Mouse (Mus musculus) cerebellum, postnatal 25 days (tissue): ENCODE results near the gene 4931422A03Rik.

Experiments used
- DNase-seq, 2 experiments: peaks; one replicate each; pipeline ENCODE4 v3.0.0; 2021; ENCODE audit warnings: mixed read lengths in 2 of 2

Gene 4931422A03Rik

DNA sequence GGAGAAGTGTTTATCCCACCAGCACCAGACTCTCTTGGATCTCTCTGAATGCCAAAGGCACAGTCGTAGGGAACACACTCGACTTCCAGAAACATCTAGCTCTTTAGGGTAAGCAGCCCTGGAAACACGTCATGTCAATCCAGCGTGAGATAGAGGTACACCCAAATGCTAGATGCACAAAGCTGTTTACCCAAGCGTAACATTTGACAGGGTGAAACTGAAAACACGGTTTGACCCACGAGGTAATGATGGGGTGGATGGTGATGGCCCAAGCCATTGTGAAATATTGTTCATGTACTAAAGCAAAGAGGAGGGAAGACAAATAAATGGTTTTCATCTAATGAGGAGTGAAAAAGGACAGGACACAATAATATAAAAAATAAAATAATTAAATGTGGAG, 93.9 kb downstream of the 4931422A03Rik start:
- DNase-seq, result no peak

DNA sequence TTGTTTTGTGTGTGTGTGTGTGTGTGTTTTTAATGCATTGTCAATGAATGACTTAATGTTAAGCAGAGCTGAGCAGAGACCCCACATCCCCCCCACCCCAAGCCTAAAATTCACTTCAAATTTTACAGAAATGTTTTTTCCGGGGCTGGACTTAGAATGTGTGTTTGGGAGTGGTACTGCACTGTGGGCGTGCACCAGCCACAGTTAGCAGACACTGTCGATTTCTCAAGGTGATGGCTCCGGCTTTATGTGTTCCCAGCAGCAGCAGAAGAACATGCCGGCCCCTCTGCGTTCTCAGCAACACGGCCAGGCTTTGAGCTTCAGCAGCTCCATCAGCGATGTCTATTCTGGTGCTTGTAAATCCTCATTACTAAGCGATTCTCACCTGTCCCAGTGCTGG, 95.7 kb downstream of the 4931422A03Rik start:
- no peak for DNase-seq

DNA sequence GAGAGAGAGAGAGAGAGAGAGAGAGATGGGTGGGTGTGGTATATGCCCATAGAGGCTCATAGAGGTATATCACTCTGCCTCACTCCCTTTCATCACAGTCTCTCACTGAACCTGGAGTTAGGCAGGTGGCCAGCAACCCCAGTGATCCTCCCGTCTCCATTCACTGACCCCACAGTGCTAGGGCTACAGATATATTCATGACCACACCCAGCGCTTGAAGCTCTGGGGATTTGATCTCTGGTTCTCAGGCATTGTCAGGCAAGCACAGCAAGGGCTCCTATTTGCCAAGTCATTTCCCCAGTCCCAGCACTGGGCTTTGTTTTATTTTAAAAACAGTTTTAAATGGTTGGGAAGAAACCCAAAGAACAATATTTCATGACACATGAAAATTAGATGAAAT, 96.1 kb downstream of the 4931422A03Rik start:
- no peak for DNase-seq

DNA sequence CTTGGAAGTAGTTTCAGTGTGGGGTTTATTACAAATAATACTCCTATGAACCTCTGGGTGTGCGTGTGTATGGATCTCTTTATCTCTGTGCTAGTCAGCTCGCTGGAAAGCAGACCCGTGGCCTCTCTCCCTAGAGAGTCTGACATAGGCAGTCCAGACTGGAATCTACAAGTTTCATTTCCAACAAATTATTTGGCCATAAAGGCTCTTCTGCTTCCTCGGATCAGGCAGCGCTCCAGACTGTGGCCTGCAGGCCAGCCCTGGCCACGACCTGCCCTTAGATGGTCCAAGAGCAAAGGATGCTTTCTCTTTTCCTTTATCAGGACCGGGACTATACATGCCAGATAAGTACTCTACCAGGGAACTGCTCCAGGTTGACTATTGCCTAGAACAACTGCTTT, 96.7 kb downstream of the 4931422A03Rik start:
- DNase-seq, result no peak

DNA sequence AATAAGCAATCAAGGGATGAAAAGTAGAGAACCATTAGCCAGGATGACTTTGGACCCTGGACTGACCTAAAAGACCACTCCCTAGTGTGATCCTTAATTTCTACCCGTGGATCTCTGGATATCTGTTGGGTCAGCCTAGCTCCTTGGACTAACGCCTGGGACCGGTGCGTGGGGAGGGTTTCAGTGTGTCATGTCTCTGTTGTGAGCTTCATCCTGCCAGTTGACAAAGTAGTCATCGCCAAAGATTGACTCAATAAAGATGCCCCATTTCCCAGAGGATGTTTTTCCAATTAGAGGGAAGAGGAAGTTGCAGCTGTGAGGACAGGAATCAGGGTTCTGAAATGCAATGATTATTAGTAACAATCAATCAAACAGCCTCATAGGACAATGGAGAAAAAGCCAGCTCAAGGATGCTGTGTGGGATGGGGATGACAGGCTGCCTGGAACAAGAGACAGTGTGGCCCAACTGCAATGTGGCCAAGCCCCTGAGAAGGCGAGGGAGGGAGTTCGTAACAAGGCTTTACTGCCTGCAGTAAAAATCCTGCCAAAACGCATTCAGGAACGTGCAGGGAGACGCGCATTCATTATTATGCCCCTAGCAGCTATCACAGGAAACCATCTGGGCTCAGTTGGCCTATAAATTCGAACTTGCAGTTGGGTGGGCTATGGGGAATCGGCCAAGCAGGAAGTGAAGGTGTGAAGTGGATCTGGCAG, 97.7 kb downstream of the 4931422A03Rik start:
- no peak for DNase-seq

DNA sequence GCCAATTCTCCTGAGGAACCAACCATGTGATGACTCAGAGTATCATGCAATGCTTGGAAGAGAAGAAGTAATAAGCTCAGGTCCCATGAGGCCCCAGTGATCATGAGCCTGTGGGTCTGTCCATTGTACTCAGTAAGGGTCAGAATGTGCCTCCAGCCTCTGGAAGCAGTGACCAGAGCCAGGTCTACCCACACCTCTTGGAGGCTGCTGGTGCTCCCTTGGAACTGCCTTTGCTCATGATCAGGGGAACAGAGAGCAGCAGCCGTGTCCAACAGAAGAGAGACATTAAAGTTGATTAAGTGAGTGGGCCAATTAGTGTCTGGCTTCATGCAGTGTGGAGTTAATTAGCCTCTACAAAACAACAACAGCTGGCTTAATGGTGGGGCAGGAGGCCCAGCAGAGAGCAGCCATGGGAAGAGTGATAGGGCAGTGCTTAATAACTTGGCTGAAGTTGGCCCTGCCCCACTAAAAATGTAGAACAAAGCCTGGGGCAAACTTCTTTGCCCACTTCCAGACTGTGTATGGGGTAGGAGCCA, 100.5 kb downstream of the 4931422A03Rik start:
- DNase-seq, result no peak

DNA sequence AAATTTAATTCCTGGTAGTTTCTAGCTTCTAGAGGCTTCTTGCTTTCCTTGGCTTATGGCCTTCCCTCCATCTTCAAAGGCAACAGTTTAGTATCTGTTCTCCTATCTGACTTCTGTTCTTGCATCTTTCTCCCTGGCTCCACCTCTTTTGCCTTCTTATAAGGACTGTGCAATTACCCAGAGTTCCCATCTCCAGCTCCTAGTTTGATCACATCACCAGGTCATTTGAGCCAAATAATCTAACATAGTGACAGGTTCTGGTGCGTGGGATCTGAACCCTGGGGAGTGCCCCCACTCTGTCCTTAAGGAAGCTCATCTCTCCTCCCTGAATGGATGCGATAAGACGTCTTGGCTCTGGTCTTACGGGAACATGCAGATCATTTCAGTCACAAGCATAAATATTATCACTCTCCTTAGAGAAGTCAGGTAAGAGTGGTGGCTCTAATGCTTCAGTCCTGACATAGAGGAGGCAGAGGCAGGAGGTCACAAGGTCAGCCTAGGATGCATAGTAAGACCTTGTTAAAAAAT, 101.5 kb downstream of the 4931422A03Rik start:
- no peak for DNase-seq

DNA sequence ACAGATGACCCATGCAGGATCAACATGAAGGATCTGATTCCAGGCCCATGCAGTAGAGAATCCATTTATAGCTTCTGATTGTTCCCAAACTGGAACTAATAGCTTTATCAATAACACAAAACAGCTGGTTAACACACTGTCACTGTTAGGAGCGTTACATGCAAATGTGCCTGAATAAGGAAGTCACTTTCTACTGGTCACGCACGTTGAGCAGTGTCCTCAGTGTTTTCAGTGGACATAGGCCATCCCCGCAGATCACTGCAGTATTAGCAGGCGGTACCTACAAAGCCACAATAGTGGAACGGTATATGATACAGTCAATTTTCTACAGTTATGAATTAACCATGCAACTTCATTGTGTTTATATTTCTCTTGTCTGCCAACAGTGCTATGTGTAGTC, 108.7 kb downstream of the 4931422A03Rik start:
- DNase-seq, result no peak

DNA sequence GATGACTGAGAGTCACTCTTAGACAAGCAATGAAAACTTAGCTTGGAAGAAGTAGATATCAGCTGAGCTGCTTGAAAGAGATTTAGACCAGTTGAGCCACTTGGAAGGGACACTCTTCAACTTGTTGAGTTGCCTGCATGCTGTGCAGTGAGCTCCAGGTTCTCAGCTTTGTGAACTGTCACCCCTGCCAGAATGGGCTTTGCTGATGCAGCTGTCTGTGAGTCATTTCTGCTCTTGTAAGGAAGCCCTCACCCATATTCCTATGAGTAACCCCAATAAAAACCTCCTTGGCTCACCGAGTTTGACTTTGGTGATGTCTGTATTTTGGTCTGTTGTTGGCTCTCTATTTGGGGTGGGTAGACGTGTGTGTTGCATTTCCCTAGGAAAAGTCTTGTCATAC, 109.8 kb downstream of the 4931422A03Rik start:
- DNase-seq, result no peak

DNA sequence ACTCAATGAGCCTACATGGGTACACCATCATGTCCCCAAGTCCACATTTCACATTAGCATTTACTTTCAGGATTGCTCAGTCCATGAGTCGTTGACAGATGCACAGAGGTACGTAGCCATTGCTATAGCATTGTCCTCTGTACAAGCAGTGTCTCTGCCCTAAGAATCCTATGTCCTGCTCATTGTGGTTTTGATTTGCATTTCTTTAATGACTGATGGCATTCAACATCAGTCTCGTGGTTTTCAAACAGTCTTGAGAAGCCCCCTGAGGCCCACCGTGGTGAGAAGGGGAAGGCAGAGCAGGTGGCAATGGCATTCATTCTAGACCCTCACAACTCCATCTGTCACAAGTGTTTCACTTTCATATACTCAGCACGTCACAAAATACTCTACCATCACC, 110.8 kb downstream of the 4931422A03Rik start:
- no peak for DNase-seq
